Mouse (Mus musculus) kidney, embryonic 16.5 days (tissue): ENCODE data around the gene Pfdn6. TPM values are rescaled to one million over a fixed set of nuclear protein-coding genes. Genes with fewer than 3 reads are reported as not detected.
A peak's percentile ranks its signal among the peaks of the same experiment; 100 is the strongest.

Experiments
- ATAC-seq: fragments of 200-750 bp; cut with Nextera tagmentation; 2 replicates; pipeline ENCODE4 v1.8.0; 2017; ENCODE audit warnings: moderate TSS enrichment; ENCODE audit not compliant: low FRiP score, low TSS enrichment
- H3K27ac ChIP-seq: fragments of 300-500 bp; sonication (generic); 2 replicates; pipeline ENCODE4 v1.5.1; 2014; ENCODE audit warnings: low read length
- H3K27me3 ChIP-seq: fragments of 300-500 bp; sonication (generic); 2 replicates; pipeline ENCODE4 v1.6.1; 2014; ENCODE audit warnings: low read length, control low read depth, mixed read lengths; ENCODE audit not compliant: insufficient read depth
- H3K36me3 ChIP-seq: fragments of 300-500 bp; sonication (generic); 2 replicates; pipeline ENCODE4 v1.6.1; 2014; ENCODE audit warnings: low read length, control low read depth, mixed read lengths; ENCODE audit not compliant: insufficient read depth
- H3K4me1 ChIP-seq: fragments of 300-500 bp; sonication (generic); 2 replicates; pipeline ENCODE4 v1.6.1; 2014; ENCODE audit warnings: low read length, control low read depth, mixed read lengths; ENCODE audit not compliant: insufficient read depth
- H3K4me2 ChIP-seq: fragments of 300-500 bp; sonication (generic); replicated peaks from 2 replicates; pipeline ENCODE4 v1.6.1; 2014; ENCODE audit warnings: low read depth, low read length
- H3K4me3 ChIP-seq: fragments of 300-500 bp; sonication (generic); 2 replicates; pipeline ENCODE4 v1.5.1; 2014; ENCODE audit warnings: mild to moderate bottlenecking, low read length
- H3K9ac ChIP-seq: fragments of 300-500 bp; sonication (generic); replicated peaks from 2 replicates; pipeline ENCODE4 v1.6.1; 2014; ENCODE audit warnings: low read length
- H3K9me3 ChIP-seq: fragments of 300-500 bp; sonication (generic); 2 replicates; pipeline ENCODE4 v1.6.1; 2016; ENCODE audit warnings: low read length, control low read depth
- WGBS: fragments of 180-500 bp; shearing (Covaris S2); extraction: QIAGEN DNeasy Blood & Tissue Kit; methylation state at CpG from one replicate; pipeline ENCODE4 v1.1.7; 2014; 5-methylcytosine and 5-hydroxymethylcytosine counted together
- polyA plus RNA-seq: library from polyadenylated mRNA; unstranded; fragments of >200 nt; fragmentation: Nextera tagmentation; extraction: Ambion mirVana; gene quantifications from 2 replicates; pipeline ENCODE4 v1.2.1, GENCODE M21; 2015

The Pfdn6 gene
- polyA plus RNA-seq, 1 experiment from 2014 or later = 168 TPM

GRCm38 (mm10) chr17:33935422-33936055 is 4.6 kb downstream of the Pfdn6 start:
- H3K27me3 ChIP-seq = no peaks in the 10 kb centered on the region
- H3K36me3 ChIP-seq = peaks cover 30% of the 10 kb centered on the region
- no peak for ATAC-seq
- no peak overlapping the region for H3K9ac ChIP-seq
- H3K4me1 ChIP-seq = peaks cover 18% of the 10 kb centered on the region
- WGBS = 83% methylated on average over 21 of the region's 21 CpGs
- no peaks in the 10 kb centered on the region for H3K9me3 ChIP-seq
- H3K27ac ChIP-seq = no peak overlapping the region
- no peak overlapping the region for H3K4me2 ChIP-seq
- no peak overlapping the region for H3K4me3 ChIP-seq

GRCm38 (mm10) chr17:33932970-33933369 is 7.2 kb downstream of the Pfdn6 start:
- 89% methylated on average over 15 of the region's 15 CpGs for WGBS
- Histone ChIP-seq H3K27ac (no peak overlapping the region), H3K9me3 (no peaks in the 10 kb centered on the region), H3K4me3 (no peak overlapping the region), H3K9ac (no peak overlapping the region), H3K27me3 (no peaks in the 10 kb centered on the region), H3K4me1 (peaks cover 18% of the 10 kb centered on the region), H3K4me2 (no peak overlapping the region), H3K36me3 (peaks cover 25% of the 10 kb centered on the region)
- no peak for ATAC-seq

- Histone ChIP-seq H3K4me1 (peaks cover 18% of the 10 kb centered on the region), H3K27ac (no peak overlapping the region), H3K4me2 (no peak overlapping the region), H3K9ac (no peak overlapping the region), H3K27me3 (no peaks in the 10 kb centered on the region), H3K9me3 (no peaks in the 10 kb centered on the region), H3K36me3 (peaks cover 22% of the 10 kb centered on the region), H3K4me3 (no peak overlapping the region)
- 85% methylated on average over 14 of the region's 14 CpGs for WGBS
- ATAC-seq = no peak
Observed at GRCm38 (mm10) chr17:33932448-33932847, 7.7 kb downstream of the Pfdn6 start.

GRCm38 (mm10) chr17:33931947-33932346 is 8.2 kb downstream of the Pfdn6 start:
- 93% methylated on average over 11 of the region's 11 CpGs for WGBS
- ATAC-seq = no peak
- Histone ChIP-seq H3K4me1 (peaks cover 18% of the 10 kb centered on the region), H3K4me2 (no peak overlapping the region), H3K36me3 (peaks cover 17% of the 10 kb centered on the region), H3K27me3 (no peaks in the 10 kb centered on the region), H3K4me3 (no peak overlapping the region), H3K9me3 (no peaks in the 10 kb centered on the region), H3K27ac (no peak overlapping the region), H3K9ac (no peak overlapping the region)

GRCm38 (mm10) chr17:33931159-33931866 is 8.8 kb downstream of the Pfdn6 start:
- Histone ChIP-seq H3K9me3 (no peaks in the 10 kb centered on the region), H3K4me2 (peak overlapping the region; percentile 98), H3K4me1 (peaks cover 18% of the 10 kb centered on the region), H3K27me3 (no peaks in the 10 kb centered on the region), H3K4me3 (peak overlapping the region; percentile 88), H3K27ac (no peak overlapping the region), H3K9ac (peak overlapping the region; percentile 88), H3K36me3 (peaks cover 13% of the 10 kb centered on the region)
- ATAC-seq = no peak
- 40% methylated on average over 18 of the region's 18 CpGs for WGBS

GRCm38 (mm10) chr17:33930280-33931158 is 9.6 kb downstream of the Pfdn6 start:
- peak overlapping the region; percentile 98 for H3K4me2 ChIP-seq
- H3K9me3 ChIP-seq = no peaks in the 10 kb centered on the region
- H3K4me1 ChIP-seq = peaks cover 18% of the 10 kb centered on the region
- peak overlapping the region; percentile 98 for H3K27ac ChIP-seq
- WGBS = under 1% methylated on average over 42 of the region's 45 CpGs
- H3K4me3 ChIP-seq = peak overlapping the region; percentile 88
- H3K36me3 ChIP-seq = peaks cover 13% of the 10 kb centered on the region; the same call in 1 of the 2 replicates
- H3K9ac ChIP-seq = peak overlapping the region; percentile 88
- peak; percentile 14; the same call in 1 of the 2 replicates for ATAC-seq
- H3K27me3 ChIP-seq = no peaks in the 10 kb centered on the region

- ATAC-seq = peak; percentile 82
- Histone ChIP-seq H3K4me1 (peaks cover 18% of the 10 kb centered on the region), H3K27me3 (no peaks in the 10 kb centered on the region), H3K4me3 (peak within 1 kb of the TSS; percentile 88), H3K36me3 (peaks cover 10% of the 10 kb centered on the region; the same call in 1 of the 2 replicates), H3K27ac (peak within 1 kb of the TSS; percentile 98), H3K9ac (peak within 1 kb of the TSS; percentile 88), H3K9me3 (no peaks in the 10 kb centered on the region), H3K4me2 (peak within 1 kb of the TSS; percentile 98)
- WGBS = 0% methylated on average over 77 of the region's 80 CpGs
Observed at GRCm38 (mm10) chr17:33929371-33930279, 10.5 kb downstream of the Pfdn6 start, which contains the start of gene Rgl2. Gene Rgl2 (plus strand): TSS chr17:33929543.

GRCm38 (mm10) chr17:33928251-33928947 is 11.7 kb downstream of the Pfdn6 start:
- no peak overlapping the region for H3K27ac ChIP-seq

More at GRCm38 (mm10) chr17:33928251-33928947, 11.7 kb downstream of the Pfdn6 start:
- Histone ChIP-seq H3K9ac (peak overlapping the region; percentile 88), H3K4me3 (peak overlapping the region; percentile 88), H3K4me2 (peak overlapping the region; percentile 98), H3K9me3 (no peaks in the 10 kb centered on the region), H3K27me3 (no peaks in the 10 kb centered on the region), H3K4me1 (peaks cover 18% of the 10 kb centered on the region), H3K36me3 (peaks cover 10% of the 10 kb centered on the region; the same call in 1 of the 2 replicates)
- WGBS = 60% methylated on average over 21 of the region's 21 CpGs
- no peak for ATAC-seq
